Mouse (Mus musculus): ENCODE data around the gene Pip5kl1. TPM values are rescaled to one million over a fixed set of nuclear protein-coding genes. Genes with fewer than 3 reads are reported as not detected.

Pip5kl1 gene
- polyA plus RNA-seq, 1 experiment from 2014 or later: 1.1 TPM

DNA sequence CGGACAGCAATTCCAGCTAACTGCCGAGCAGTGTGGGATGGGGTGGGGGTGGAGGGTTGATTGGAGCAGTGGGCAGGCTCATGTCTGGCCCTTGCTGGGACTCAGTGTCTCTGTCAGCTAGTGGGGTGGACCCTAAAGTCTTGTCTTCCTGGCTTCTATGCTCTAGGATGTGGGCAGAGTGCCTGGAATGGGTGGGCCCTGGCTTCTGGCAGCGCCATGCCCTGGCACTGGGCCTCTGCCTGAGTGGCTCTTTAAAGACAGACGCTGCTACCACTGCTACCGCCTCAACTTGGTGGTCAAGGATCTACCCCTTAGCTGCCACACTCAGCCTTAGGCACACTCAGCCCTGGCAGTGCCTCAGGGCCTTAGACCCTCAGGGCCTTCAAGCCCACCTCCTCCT lies 54.1 kb downstream of the Pip5kl1 start:
- 0 out of 2 replicates have a peak overlapping the region, but pooled peaks have one; percentile 12 for H3K9ac ChIP-seq (ENCODE audit: low read depth, low read length)
- DNase-seq (ENCODE audit: low spot score) (peak; percentile 74), ATAC-seq (ENCODE audit: low read depth) (peak; percentile 10; the same call in 1 of the 2 replicates)
- H3K27me3 ChIP-seq (replicated peaks; ENCODE audit: control insufficient read depth, insufficient read depth, low read length): no peaks in the 10 kb centered on the region
- H3K27ac ChIP-seq (replicated peaks; ENCODE audit: low read depth, low read length): peak overlapping the region; percentile 48; the same call in 1 of the 2 replicates
- H3K36me3 ChIP-seq (ENCODE audit: control insufficient read depth, insufficient read depth, low read length): no peaks in the 10 kb centered on the region
- peaks cover 16% of the 10 kb centered on the region for H3K4me1 ChIP-seq (ENCODE audit: control insufficient read depth, insufficient read depth, low read length)
- 23% methylated on average over 5 of the region's 5 CpGs for WGBS
- no peaks in the 10 kb centered on the region for H3K9me3 ChIP-seq (ENCODE audit: control insufficient read depth, low read length)
- H3K4me2 ChIP-seq (ENCODE audit: low read depth, low read length): peak overlapping the region; percentile 23; the same call in 1 of the 2 replicates
- H3K4me3 ChIP-seq (ENCODE audit: low read depth, low read length): no peak overlapping the region

DNA sequence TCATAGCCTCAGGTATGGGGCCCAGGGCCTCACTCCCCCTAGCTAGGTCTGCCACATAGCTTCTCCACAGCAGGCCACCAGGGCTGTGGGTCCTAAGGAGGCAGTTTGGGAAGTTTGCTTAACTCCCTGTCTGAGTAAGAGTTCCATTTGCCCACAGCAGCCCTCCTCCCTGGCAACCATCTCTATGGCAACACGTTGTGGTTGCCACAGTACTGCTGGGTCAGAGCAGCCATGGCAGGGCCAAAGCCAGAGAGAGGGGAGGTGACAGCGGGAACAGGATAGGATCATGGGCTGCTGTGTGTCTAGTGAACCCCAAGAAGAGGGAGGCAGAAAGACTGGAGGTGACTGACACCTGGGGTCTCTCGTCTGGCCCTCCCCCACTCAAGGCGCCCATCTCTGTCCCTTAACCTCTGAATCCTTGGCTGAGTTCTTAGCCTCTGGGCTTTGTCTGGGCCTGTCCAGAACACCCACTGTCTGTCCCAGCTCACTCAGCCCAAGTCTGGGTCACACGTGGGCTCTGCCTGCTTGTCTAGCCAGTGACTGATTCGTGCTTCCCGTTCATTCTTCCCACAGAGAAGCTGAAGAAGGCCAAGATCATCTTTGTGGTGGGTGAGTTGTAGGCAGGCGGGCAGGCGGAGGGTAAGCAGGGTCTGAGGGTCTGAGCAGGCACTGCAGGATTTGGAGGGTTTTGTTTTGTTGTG lies 54.8 kb downstream of the Pip5kl1 start:
- Histone ChIP-seq H3K9ac (ENCODE audit: low read depth, low read length) (0 out of 2 replicates have a peak overlapping the region, but pooled peaks have one; percentile 12), H3K4me3 (ENCODE audit: low read depth, low read length) (no peak overlapping the region), H3K9me3 (ENCODE audit: control insufficient read depth, low read length) (no peaks in the 10 kb centered on the region), H3K36me3 (ENCODE audit: control insufficient read depth, insufficient read depth, low read length) (no peaks in the 10 kb centered on the region), H3K27me3 (replicated peaks; ENCODE audit: control insufficient read depth, insufficient read depth, low read length) (no peaks in the 10 kb centered on the region), H3K4me2 (ENCODE audit: low read depth, low read length) (peak overlapping the region; percentile 23; the same call in 1 of the 2 replicates), H3K27ac (replicated peaks; ENCODE audit: low read depth, low read length) (peak overlapping the region; percentile 48; the same call in 1 of the 2 replicates), H3K4me1 (ENCODE audit: control insufficient read depth, insufficient read depth, low read length) (peaks cover 16% of the 10 kb centered on the region)
- DNase-seq (ENCODE audit: low spot score): peak; percentile 85
- 41% methylated on average over 9 of the region's 9 CpGs for WGBS
- peak; percentile 34; the same call in 1 of the 2 replicates for ATAC-seq (ENCODE audit: low read depth)

DNA sequence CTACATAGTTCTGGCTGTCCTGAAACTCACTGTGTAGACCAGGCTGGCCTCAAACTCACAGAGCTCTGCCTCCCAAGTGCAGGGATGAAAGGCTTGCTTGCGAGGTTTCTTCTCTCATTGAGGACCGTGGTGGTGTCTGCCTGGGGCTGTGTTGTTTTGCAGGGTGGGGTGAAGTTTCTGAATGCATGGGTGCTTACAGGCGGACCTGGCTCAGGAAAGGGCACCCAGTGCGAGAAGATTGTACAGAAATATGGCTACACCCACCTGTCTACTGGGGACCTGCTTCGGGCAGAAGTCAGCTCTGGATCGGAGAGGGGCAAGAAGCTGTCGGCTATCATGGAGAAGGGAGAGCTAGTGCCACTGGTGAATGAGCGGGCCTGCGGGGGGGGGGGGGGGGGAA lies 55.4 kb downstream of the Pip5kl1 start:
- ATAC-seq (ENCODE audit: low read depth): no peak
- Histone ChIP-seq H3K27me3 (replicated peaks; ENCODE audit: control insufficient read depth, insufficient read depth, low read length) (no peaks in the 10 kb centered on the region), H3K27ac (replicated peaks; ENCODE audit: low read depth, low read length) (no peak overlapping the region), H3K4me2 (ENCODE audit: low read depth, low read length) (no peak overlapping the region), H3K36me3 (ENCODE audit: control insufficient read depth, insufficient read depth, low read length) (no peaks in the 10 kb centered on the region), H3K9me3 (ENCODE audit: control insufficient read depth, low read length) (no peaks in the 10 kb centered on the region), H3K4me3 (ENCODE audit: low read depth, low read length) (no peak overlapping the region), H3K4me1 (ENCODE audit: control insufficient read depth, insufficient read depth, low read length) (peaks cover 16% of the 10 kb centered on the region), H3K9ac (ENCODE audit: low read depth, low read length) (no peak overlapping the region)
- WGBS: 89% methylated on average over 7 of the region's 9 CpGs
- no peak for DNase-seq (ENCODE audit: low spot score)

DNA sequence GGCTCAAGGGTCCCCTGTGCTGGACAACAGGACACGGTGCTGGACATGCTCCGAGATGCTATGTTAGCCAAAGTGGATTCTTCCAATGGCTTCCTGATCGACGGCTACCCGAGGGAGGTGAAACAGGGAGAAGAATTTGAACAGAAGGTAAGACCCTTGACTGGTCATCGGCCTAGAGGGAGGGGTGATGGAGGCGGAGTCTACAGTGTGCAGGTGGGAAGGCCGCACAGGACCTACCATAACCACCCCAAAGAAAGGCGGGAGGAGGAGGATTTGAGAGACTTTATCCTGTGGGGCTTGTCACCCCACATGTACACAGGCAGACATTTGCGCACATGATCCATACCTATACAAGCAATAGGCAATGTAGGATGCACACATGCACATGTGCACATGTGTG lies 56.4 kb downstream of the Pip5kl1 start:
- Histone ChIP-seq H3K4me3 (ENCODE audit: low read depth, low read length) (no peak overlapping the region), H3K9me3 (ENCODE audit: control insufficient read depth, low read length) (no peaks in the 10 kb centered on the region), H3K36me3 (ENCODE audit: control insufficient read depth, insufficient read depth, low read length) (no peaks in the 10 kb centered on the region), H3K27me3 (replicated peaks; ENCODE audit: control insufficient read depth, insufficient read depth, low read length) (no peaks in the 10 kb centered on the region), H3K27ac (replicated peaks; ENCODE audit: low read depth, low read length) (no peak overlapping the region), H3K4me2 (ENCODE audit: low read depth, low read length) (no peak overlapping the region), H3K4me1 (ENCODE audit: control insufficient read depth, insufficient read depth, low read length) (peaks cover 8% of the 10 kb centered on the region), H3K9ac (ENCODE audit: low read depth, low read length) (no peak overlapping the region)
- no peak for DNase-seq (ENCODE audit: low spot score)
- ATAC-seq (ENCODE audit: low read depth): no peak
- 80% methylated on average over 10 of the region's 10 CpGs for WGBS

DNA sequence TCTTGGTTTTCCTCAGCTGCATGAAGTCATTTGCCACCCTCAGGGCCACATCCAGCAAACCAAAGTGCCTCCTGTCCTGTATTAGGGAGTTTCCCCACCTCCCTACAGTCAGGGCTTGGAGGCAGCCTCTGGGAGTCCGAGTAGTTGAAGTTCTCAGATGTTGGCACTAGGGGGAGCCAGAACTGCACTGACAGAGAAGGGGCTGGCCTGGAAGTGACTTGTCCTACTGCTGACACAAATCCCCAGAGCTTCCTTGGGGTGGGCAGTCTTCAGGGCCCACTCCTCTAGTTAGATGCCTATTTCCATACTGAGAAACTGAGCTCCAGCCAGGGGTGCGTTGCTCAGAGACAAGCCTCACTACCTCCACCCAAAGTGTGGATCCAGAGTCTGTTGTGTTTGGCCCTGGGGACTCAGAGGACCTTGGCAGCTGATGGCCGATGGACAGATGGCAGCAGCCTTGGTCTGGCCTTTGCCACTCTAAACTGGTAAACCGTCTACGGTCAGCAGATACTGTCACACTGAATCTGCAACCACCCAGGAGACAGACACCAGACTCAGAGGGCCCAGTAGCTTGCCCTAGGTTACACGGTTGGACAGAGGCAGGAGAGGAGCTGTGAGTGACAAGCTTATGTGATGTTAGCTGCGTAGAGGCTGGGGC lies 57.3 kb downstream of the Pip5kl1 start:
- ATAC-seq (ENCODE audit: low read depth) (peak; percentile 39; the same call in 1 of the 2 replicates), DNase-seq (ENCODE audit: low spot score) (peak; percentile 84)
- no peaks in the 10 kb centered on the region for H3K9me3 ChIP-seq (ENCODE audit: control insufficient read depth, low read length)
- H3K4me2 ChIP-seq (ENCODE audit: low read depth, low read length): no peak overlapping the region
- H3K27me3 ChIP-seq (replicated peaks; ENCODE audit: control insufficient read depth, insufficient read depth, low read length): no peaks in the 10 kb centered on the region
- no peak overlapping the region for H3K27ac ChIP-seq (replicated peaks; ENCODE audit: low read depth, low read length)
- peak overlapping the region; percentile 25; the same call in 1 of the 2 replicates for H3K9ac ChIP-seq (ENCODE audit: low read depth, low read length)
- peaks cover 6% of the 10 kb centered on the region for H3K4me1 ChIP-seq (ENCODE audit: control insufficient read depth, insufficient read depth, low read length)
- no peak overlapping the region for H3K4me3 ChIP-seq (ENCODE audit: low read depth, low read length)
- H3K36me3 ChIP-seq (ENCODE audit: control insufficient read depth, insufficient read depth, low read length): no peaks in the 10 kb centered on the region
- WGBS: 45% methylated on average over 7 of the region's 7 CpGs

Other genes with a start within 250 kb of the Pip5kl1 start
- 41.9 and 48.0 TPM in 2 replicates for gene Ciz1, start 222.5 kb upstream of the Pip5kl1 start, polyA plus RNA-seq (2014; fragmentation: Nextera tagmentation; extraction: Ambion mirVana)
- 34.1 and 41.7 TPM in 2 replicates for gene Dnm1, start 221.5 kb upstream of the Pip5kl1 start, polyA plus RNA-seq (2014; fragmentation: Nextera tagmentation; extraction: Ambion mirVana)
- gene 1110008P14Rik, start 192.9 kb upstream of the Pip5kl1 start, polyA plus RNA-seq (2014; fragmentation: Nextera tagmentation; extraction: Ambion mirVana): 67.7 and 79.7 TPM in 2 replicates
- gene Lcn2, start 186.5 kb upstream of the Pip5kl1 start, polyA plus RNA-seq (2014; fragmentation: Nextera tagmentation; extraction: Ambion mirVana): 4.0 and 7.9 TPM in 2 replicates
- 28.0 and 33.5 TPM in 2 replicates for gene Ptges2, start 178.9 kb upstream of the Pip5kl1 start, polyA plus RNA-seq (2014; fragmentation: Nextera tagmentation; extraction: Ambion mirVana)
- gene Naif1, start 124.3 kb upstream of the Pip5kl1 start, polyA plus RNA-seq (2014; fragmentation: Nextera tagmentation; extraction: Ambion mirVana): 4.9 and 5.6 TPM in 2 replicates
- gene Slc25a25, start 123.4 kb upstream of the Pip5kl1 start, polyA plus RNA-seq (2014; fragmentation: Nextera tagmentation; extraction: Ambion mirVana): 15.8 and 17.0 TPM in 2 replicates
- 16.3 and 19.2 TPM in 2 replicates for gene Fam102a, start 39.5 kb upstream of the Pip5kl1 start, polyA plus RNA-seq (2014; fragmentation: Nextera tagmentation; extraction: Ambion mirVana)
- gene Dpm2, start 3.9 kb upstream of the Pip5kl1 start, polyA plus RNA-seq (2014; fragmentation: Nextera tagmentation; extraction: Ambion mirVana): 107 and 110 TPM in 2 replicates
- gene 9430097D07Rik, start 887 bp downstream of the Pip5kl1 start, polyA plus RNA-seq (2014; fragmentation: Nextera tagmentation; extraction: Ambion mirVana): 0.13 and 0.18 TPM in 2 replicates
- 39.4 and 41.0 TPM in 2 replicates for gene St6galnac4, start 12.3 kb downstream of the Pip5kl1 start, polyA plus RNA-seq (2014; fragmentation: Nextera tagmentation; extraction: Ambion mirVana)
- gene St6galnac6, start 24.9 kb downstream of the Pip5kl1 start, polyA plus RNA-seq (2014; fragmentation: Nextera tagmentation; extraction: Ambion mirVana): 11.1 and 12.1 TPM in 2 replicates
- 97.8 and 125 TPM in 2 replicates for gene Ak1, start 47.0 kb downstream of the Pip5kl1 start, polyA plus RNA-seq (2014; fragmentation: Nextera tagmentation; extraction: Ambion mirVana)
- gene Eng, start 71.8 kb downstream of the Pip5kl1 start, polyA plus RNA-seq (2014; fragmentation: Nextera tagmentation; extraction: Ambion mirVana): 57.9 and 64.3 TPM in 2 replicates
- gene Fpgs, start 129.3 kb downstream of the Pip5kl1 start, polyA plus RNA-seq (2014; fragmentation: Nextera tagmentation; extraction: Ambion mirVana): 28.2 and 31.0 TPM in 2 replicates
- 67.4 and 82.3 TPM in 2 replicates for gene Cdk9, start 138.3 kb downstream of the Pip5kl1 start, polyA plus RNA-seq (2014; fragmentation: Nextera tagmentation; extraction: Ambion mirVana)
- 21.7 and 28.3 TPM in 2 replicates for gene Sh2d3c, start 146.3 kb downstream of the Pip5kl1 start, polyA plus RNA-seq (2014; fragmentation: Nextera tagmentation; extraction: Ambion mirVana)
- gene 6330409D20Rik, start 166.2 kb downstream of the Pip5kl1 start, polyA plus RNA-seq (2014; fragmentation: Nextera tagmentation; extraction: Ambion mirVana): 0.33 and 0.45 TPM in 2 replicates
- 64.5 and 73.2 TPM in 2 replicates for gene Tor2a, start 182.4 kb downstream of the Pip5kl1 start, polyA plus RNA-seq (2014; fragmentation: Nextera tagmentation; extraction: Ambion mirVana)
- gene Ttc16, start 200.8 kb downstream of the Pip5kl1 start, polyA plus RNA-seq (2014; fragmentation: Nextera tagmentation; extraction: Ambion mirVana): 0.22 and 0.85 TPM in 2 replicates
- gene Ptrh1, start 201.0 kb downstream of the Pip5kl1 start, polyA plus RNA-seq (2014; fragmentation: Nextera tagmentation; extraction: Ambion mirVana): 5.2 and 5.8 TPM in 2 replicates
- gene Cfap157, start 209.6 kb downstream of the Pip5kl1 start, polyA plus RNA-seq (2014; fragmentation: Nextera tagmentation; extraction: Ambion mirVana): 0.20 and 0.63 TPM in 2 replicates

All from embryonic facial prominence, embryonic 14.5 days (tissue).